Mouse (Mus musculus) cortical plate, adult 2 months (tissue): ENCODE results near the gene Tdg. TPM values are rescaled to one million over a fixed set of nuclear protein-coding genes. Genes with fewer than 3 reads are reported as not detected.
"Not testable (repeated sequence)": the region's sequence is repeated elsewhere in the genome, so short reads cannot be mapped to it uniquely, and the experiment has no call there.

Experiments
- H3K27ac ChIP-seq: fragments of 200-500 bp; 2 replicates; pipeline ENCODE4 v1.5.1; 2012; ENCODE audit warnings: low read length, control low read depth, inconsistent platforms; ENCODE audit not compliant: insufficient read depth
- H3K4me1 ChIP-seq: fragments of 200-500 bp; 2 replicates; pipeline ENCODE4 v1.6.1; 2011; ENCODE audit warnings: low read length; ENCODE audit not compliant: control insufficient read depth, insufficient read depth
- H3K4me3 ChIP-seq: fragments of 200-500 bp; 2 replicates; pipeline ENCODE4 v1.5.1; 2011; ENCODE audit warnings: mild to moderate bottlenecking, low read length, control low read depth; ENCODE audit not compliant: insufficient read depth
- CTCF ChIP-seq: fragments of 200-500 bp; IDR thresholded peaks from 2 replicates; pipeline ENCODE4 v1.5.1; 2011; ENCODE audit warnings: mild to moderate bottlenecking, control low read depth, low read length; ENCODE audit not compliant: insufficient read depth; ENCODE audit errors: extremely low read depth
- POLR2A ChIP-seq: fragments of 200-500 bp; IDR thresholded peaks from 2 replicates; pipeline ENCODE4 v1.6.1; 2011; ENCODE audit warnings: mild to moderate bottlenecking, low read length, control low read depth; ENCODE audit not compliant: insufficient read depth; ENCODE audit errors: extremely low read depth
- polyA plus RNA-seq: library from polyadenylated mRNA; depleted of rRNA; stranded (reverse); fragments of >200 nt; gene quantifications from 2 replicates; pipeline ENCODE4 v1.2.3, GENCODE M21; 2012; rRNA removed

Gene Tdg
- 54.7 and 61.6 TPM in 2 replicates for polyA plus RNA-seq

GRCm38 (mm10) chr10:82629586-82630255 is at the start of gene Tdg:
Gene Tdg, plus strand, starts transcription at chr10:82629828.
- Histone ChIP-seq H3K4me3 (peak within 1 kb of the TSS; percentile 100), H3K27ac (peak within 1 kb of the TSS; percentile 93)
- H3K4me1 ChIP-seq, result not testable (repeated sequence)

GRCm38 (mm10) chr10:82589673-82590072 is 40.0 kb upstream of the Tdg start:
- not testable (repeated sequence) for H3K4me1 ChIP-seq, H3K4me3 ChIP-seq, H3K27ac ChIP-seq

- H3K4me3 ChIP-seq, H3K4me1 ChIP-seq: not testable (repeated sequence)
These were observed 35.2 kb upstream of the Tdg start for GRCm38 (mm10) chr10:82594421-82594820.

DNA sequence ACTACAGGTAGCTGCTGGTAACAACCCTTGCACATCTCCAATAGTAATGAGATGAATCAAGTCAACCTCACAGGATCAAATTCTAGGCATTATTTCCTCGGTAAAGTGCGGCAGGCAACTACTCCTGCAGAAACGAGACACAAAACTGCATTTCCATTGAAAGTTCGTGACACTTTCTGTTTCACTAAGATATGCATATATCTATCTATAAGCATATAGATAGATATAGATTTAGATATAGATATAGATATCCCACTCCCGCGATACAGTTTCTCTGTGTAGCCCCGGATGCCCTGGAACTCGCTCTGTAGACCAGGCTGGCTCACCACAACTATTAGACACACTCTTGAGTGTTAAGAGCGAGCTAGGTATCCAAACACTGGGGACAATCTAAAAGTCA is 7.4 kb upstream of the Tdg start:
- Histone ChIP-seq H3K27ac (no peak overlapping the region), H3K4me1 (no peaks in the 10 kb centered on the region; the same call in 1 of the 2 replicates)

More at GRCm38 (mm10) chr10:82594421-82594820, 35.2 kb upstream of the Tdg start:
- not testable (repeated sequence) for H3K27ac ChIP-seq

GRCm38 (mm10) chr10:82622671-82623552 is 6.7 kb upstream of the Tdg start, which contains the start of gene 1190007I07Rik:
Gene 1190007I07Rik, minus strand, starts transcription at chr10:82623228.
- TF ChIP-seq POLR2A (peak; percentile 30; the same call in 1 of the 2 replicates), CTCF (no peak)
- Histone ChIP-seq H3K4me3 (peak within 1 kb of the TSS; percentile 50), H3K4me1 (no peaks in the 10 kb centered on the region; the same call in 1 of the 2 replicates), H3K27ac (peak within 1 kb of the TSS; percentile 80)

More for the DNA sequence above, 7.4 kb upstream of the Tdg start:
- peak overlapping the region; percentile 50 for H3K4me3 ChIP-seq
- TF ChIP-seq CTCF (no peak), POLR2A (no peak)

- 0 out of 2 replicates have a peak overlapping the region, but pooled peaks have one; percentile 6 for H3K27ac ChIP-seq
These were observed 6.1 kb upstream of the Tdg start for GRCm38 (mm10) chr10:82623553-82623932.

DNA sequence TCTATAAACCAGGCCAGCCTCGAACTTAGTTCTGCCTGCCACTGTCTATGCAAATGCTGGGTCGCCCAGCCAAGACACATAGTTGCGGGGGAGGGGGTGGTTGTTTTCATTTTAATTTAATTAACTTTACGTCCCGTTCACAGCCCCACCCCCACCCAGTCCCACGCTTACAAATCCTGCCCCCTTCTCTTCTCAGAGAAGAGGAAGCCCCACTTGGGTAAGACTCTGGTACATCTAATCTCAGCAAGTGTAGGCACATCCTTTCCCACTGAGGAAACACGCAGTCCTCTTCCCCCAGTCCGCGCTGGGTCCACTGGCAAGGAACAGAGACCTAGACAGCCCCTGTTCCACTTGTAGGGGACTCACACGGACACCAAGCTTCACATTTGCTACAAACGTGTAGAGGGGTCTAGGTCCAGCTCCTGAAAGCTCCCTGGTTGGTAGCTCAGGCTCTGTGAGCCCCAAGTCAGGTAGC is 480 bp upstream of the Tdg start:
- Histone ChIP-seq H3K27ac (peak overlapping the region; percentile 73), H3K4me3 (peak overlapping the region; percentile 100), H3K4me1 (peaks cover 3% of the 10 kb centered on the region)
- TF ChIP-seq POLR2A (no peak), CTCF (no peak)

More at GRCm38 (mm10) chr10:82623553-82623932, 6.1 kb upstream of the Tdg start:
- H3K4me3 ChIP-seq, result peak overlapping the region; percentile 50
- H3K4me1 ChIP-seq, result not testable (repeated sequence)

DNA sequence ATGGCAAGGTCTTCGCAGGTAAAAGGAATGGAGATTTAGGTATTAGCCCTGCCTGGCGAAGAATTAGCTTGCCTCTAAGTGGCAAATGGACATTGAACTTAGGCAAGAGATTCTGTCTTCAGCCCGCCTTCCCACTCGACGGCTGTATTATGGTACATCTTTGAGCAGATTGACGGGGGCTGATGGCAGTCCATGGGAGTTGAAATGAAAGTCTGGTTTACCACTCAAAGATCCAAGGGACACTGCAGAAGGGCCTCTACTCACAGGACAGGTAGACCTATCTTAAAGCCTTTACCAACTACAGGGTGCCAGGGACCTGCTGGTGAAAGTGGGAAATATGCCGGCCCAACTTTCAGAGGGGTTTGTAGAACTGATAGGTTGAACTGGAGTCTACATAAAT is 869 bp downstream of the Tdg start:
- H3K4me1 ChIP-seq, result peaks cover 3% of the 10 kb centered on the region
- TF ChIP-seq POLR2A (no peak), CTCF (no peak)
- H3K4me3 ChIP-seq, result peak overlapping the region; percentile 100
- H3K27ac ChIP-seq, result 0 out of 2 replicates have a peak overlapping the region, but pooled peaks have one; percentile 70

- H3K4me3 ChIP-seq, result peak overlapping the region; percentile 20
- no peak overlapping the region for H3K27ac ChIP-seq
- no peak for TF ChIP-seq POLR2A
- TF ChIP-seq CTCF, result no peak
- H3K4me1 ChIP-seq, result peaks cover 3% of the 10 kb centered on the region
These were observed 1.5 kb downstream of the Tdg start for GRCm38 (mm10) chr10:82631133-82631532.
